Mouse (Mus musculus) left cerebral cortex, adult 8-10 months (tissue): ENCODE measurements at regions not wholly inside any gene's neighbourhood (a gene's known extent, or its start where the extent isn't known, plus 50 kb on each side); places are given as distances from the start of the nearest gene placed in this dataset.
A peak's percentile ranks its signal among the peaks of the same experiment; 100 is the strongest.

ENCODE experiments used
- DNase-seq, 2 experiments: peaks; one replicate each; pipeline ENCODE4 v3.0.0; 2022; ENCODE audit warnings: low spot score in 2 of 2

- DNase-seq: no peak
Measured at GRCm38 (mm10) chr10:95124476-95124875, 179.8 kb upstream of the Plxnc1 start.

GRCm38 (mm10) chr10:95120007-95120406 lies 175.4 kb upstream of the Plxnc1 start:
- DNase-seq: no peak

- DNase-seq: no peak
Measured at GRCm38 (mm10) chr10:95118786-95119351, 174.2 kb upstream of the Plxnc1 start.

- DNase-seq: no peak
Measured at GRCm38 (mm10) chr10:95117731-95118212, 173.1 kb upstream of the Plxnc1 start.

- DNase-seq: no peak
Measured at GRCm38 (mm10) chr10:95117041-95117730, 172.6 kb upstream of the Plxnc1 start.

- no peak for DNase-seq
Measured at GRCm38 (mm10) chr10:95116579-95117011, 172.0 kb upstream of the Plxnc1 start.

- DNase-seq: no peak
Measured at GRCm38 (mm10) chr10:95112837-95113388, 168.3 kb upstream of the Plxnc1 start.

- no peak for DNase-seq
Measured at GRCm38 (mm10) chr10:95112231-95112774, 167.7 kb upstream of the Plxnc1 start.

- no peak for DNase-seq
Measured at GRCm38 (mm10) chr10:95110786-95111185, 166.2 kb upstream of the Plxnc1 start.

GRCm38 (mm10) chr10:95109576-95109975 lies 164.9 kb upstream of the Plxnc1 start:
- DNase-seq: no peak

GRCm38 (mm10) chr10:95107532-95108251 lies 163.1 kb upstream of the Plxnc1 start:
- no peak for DNase-seq

GRCm38 (mm10) chr10:95103808-95104207 lies 159.2 kb upstream of the Plxnc1 start:
- no peak for DNase-seq

GRCm38 (mm10) chr10:95102981-95103380 lies 158.3 kb upstream of the Plxnc1 start:
- no peak for DNase-seq

GRCm38 (mm10) chr10:95099906-95100305 lies 155.3 kb upstream of the Plxnc1 start:
- DNase-seq: no peak

GRCm38 (mm10) chr10:95095847-95096246 lies 151.2 kb upstream of the Plxnc1 start:
- DNase-seq: no peak

GRCm38 (mm10) chr10:95094771-95095170 lies 150.1 kb upstream of the Plxnc1 start:
- DNase-seq: no peak

GRCm38 (mm10) chr10:95093266-95093665 lies 148.6 kb upstream of the Plxnc1 start:
- DNase-seq: no peak

- no peak for DNase-seq
Measured at GRCm38 (mm10) chr10:95091086-95091485, 146.5 kb upstream of the Plxnc1 start.

GRCm38 (mm10) chr10:95090641-95091040 lies 146.0 kb upstream of the Plxnc1 start:
- DNase-seq: no peak

GRCm38 (mm10) chr10:95090035-95090434 lies 145.4 kb upstream of the Plxnc1 start:
- DNase-seq: no peak

GRCm38 (mm10) chr10:95087864-95088570 lies 143.4 kb upstream of the Plxnc1 start:
- DNase-seq: peak in 1 of 2 experiments; percentile 47
